Comparison of ENCODE assay signal across 21 mouse cellular contexts in the genomic region with DNA sequence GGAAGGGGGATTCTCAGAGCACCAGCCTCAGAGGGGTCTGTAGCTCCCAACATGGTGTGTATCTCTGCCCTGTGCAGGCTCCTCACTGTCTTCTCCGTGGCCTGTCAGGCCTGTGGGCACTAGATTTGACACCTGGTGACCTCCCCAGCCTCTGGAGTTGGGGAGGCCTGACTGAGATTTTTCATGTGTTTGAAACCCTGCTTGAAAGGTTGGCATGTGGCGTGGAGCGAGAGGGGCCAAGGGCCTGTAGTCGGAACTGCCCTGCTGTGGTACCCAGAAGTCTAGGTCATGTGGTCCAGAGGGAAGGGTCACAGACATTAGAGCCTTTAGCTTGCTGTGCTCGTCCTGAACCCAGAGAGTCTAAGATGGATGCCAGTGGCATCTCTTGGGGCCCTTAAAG.
DNase-seq lines count a peak whose midpoint lies in the region; ATAC-seq and TF ChIP-seq lines count a peak whose summit lies in the region.
"Had no signal": no experiment of that assay in that cellular context is flagged by ENCODE, and none has a peak within 500 bp of the region (broad histone marks: within the 10 kb centered on the region; RNA-seq: fewer than 3 reads in every experiment).

No protein-coding gene starts in this region.

- DNase-seq in gastrocnemius, adult 2 months = no peak
- no peak for DNase-seq in gastrocnemius, adult 8-10 months (ENCODE audit: low spot score in 2 of 2)
- DNase-seq in heart, adult 11 months = peak; percentile 91
- DNase-seq in heart, postnatal 14 days = no peak
- DNase-seq in heart, postnatal 25 days (ENCODE audit: low spot score) = no peak
- DNase-seq: adrenal gland, adult 2 months; adrenal gland, adult 8-10 months; adrenal gland, postnatal 10 days; adrenal gland, postnatal 14 days; adrenal gland, postnatal 25 days; adrenal gland, postnatal 36 days; B cell, adult 2 months; cerebellum, adult 11 months; cerebellum, adult 11-12 months; cerebellum, adult 18-20 months had no signal

- intact Hi-C loops in gastrocnemius, adult 2 months (cut with DNase I) = no loop called here
- intact Hi-C loops in heart, postnatal 14 days (cut with DNase I) = no loop called here
- intact Hi-C loops in heart, postnatal 25 days (cut with DNase I) = no loop called here

- TF ChIP-seq CTCF in gastrocnemius, adult 2 months (IDR thresholded peaks at IDR 0.05) = no peak

- ATAC-seq in heart, embryonic 15.5 days (replicated peaks; ENCODE audit: insufficient number of reproducible peaks, insufficient read depth, low FRiP score, low read depth) = no peak
- ATAC-seq: activated CD4-positive, CD25-positive, alpha-beta regulatory T cell, adult 4 months; CD4-positive, CD25-positive, alpha-beta regulatory T cell, adult 4 months; Patski had no signal

- H3K4me2 ChIP-seq in heart, embryonic 15.5 days = no peak overlapping the region

- peaks cover 14% of the 10 kb centered on the region; the same call in 1 of the 2 replicates for H3K36me3 ChIP-seq in heart, embryonic 15.5 days
- H3K36me3 ChIP-seq: G1E had no signal

- no peaks in the 10 kb centered on the region for H3K27me3 ChIP-seq in heart, embryonic 15.5 days
- H3K27me3 ChIP-seq: CH12.LX, Patski had no signal

- H3K27ac ChIP-seq in gastrocnemius, adult 2 months = peak overlapping the region; percentile 81
- H3K27ac ChIP-seq in heart, embryonic 15.5 days = no peak overlapping the region

- H3K4me1 ChIP-seq in heart, embryonic 15.5 days (replicated peaks) = peaks cover 59% of the 10 kb centered on the region

- 85% methylated on average over 5 of the region's 5 CpGs for WGBS in heart, embryonic 15.5 days

- H3K9me3 ChIP-seq in heart, embryonic 15.5 days (replicated peaks) = no peaks in the 10 kb centered on the region
- H3K9me3 ChIP-seq: G1E had no signal

- H3K4me3 ChIP-seq in gastrocnemius, adult 2 months = no peak overlapping the region
- no peak overlapping the region for H3K4me3 ChIP-seq in heart, embryonic 15.5 days

- H3K9ac ChIP-seq in heart, embryonic 15.5 days = peak overlapping the region; percentile 13; the same call in 1 of the 2 replicates
